Mouse (Mus musculus) lung, embryonic 14.5 days (tissue): ENCODE data around the gene Klhdc3. TPM values are rescaled to one million over a fixed set of nuclear protein-coding genes. Genes with fewer than 3 reads are reported as not detected.

Experiments
- ATAC-seq: fragments of 200-750 bp; cut with Nextera tagmentation; 2 replicates; pipeline ENCODE4 v1.8.0; 2017; ENCODE audit warnings: mild to moderate bottlenecking, moderate TSS enrichment, moderate library complexity; ENCODE audit not compliant: insufficient read depth
- DNase-seq: peaks from one replicate; pipeline ENCODE4 v3.0.0-alpha.2; 2015
- H3K27ac ChIP-seq: fragments of 300-500 bp; sonication (generic); 2 replicates; pipeline ENCODE4 v1.5.1; 2014; ENCODE audit warnings: low read depth, mild to moderate bottlenecking, moderate library complexity
- H3K27me3 ChIP-seq: fragments of 300-500 bp; sonication (generic); 2 replicates; pipeline ENCODE4 v1.6.1; 2014; ENCODE audit warnings: low read length, control low read depth; ENCODE audit not compliant: insufficient read depth
- H3K36me3 ChIP-seq: fragments of 300-500 bp; sonication (generic); 2 replicates; pipeline ENCODE4 v1.6.1; 2014; ENCODE audit warnings: control low read depth; ENCODE audit not compliant: insufficient read depth
- H3K4me1 ChIP-seq: fragments of 300-500 bp; sonication (generic); 2 replicates; pipeline ENCODE4 v1.6.1; 2014; ENCODE audit warnings: antibody characterized with exemption, control low read depth; ENCODE audit not compliant: insufficient read depth
- H3K4me2 ChIP-seq: fragments of 300-500 bp; sonication (generic); 2 replicates; pipeline ENCODE4 v1.6.1; 2014; ENCODE audit warnings: mild to moderate bottlenecking
- H3K4me3 ChIP-seq: fragments of 300-500 bp; sonication (generic); 2 replicates; pipeline ENCODE4 v1.5.1; 2014; ENCODE audit warnings: low read depth, low read length
- H3K9ac ChIP-seq: fragments of 300-500 bp; sonication (generic); 2 replicates; pipeline ENCODE4 v1.6.1; 2014
- H3K9me3 ChIP-seq: fragments of 300-500 bp; sonication (generic); 2 replicates; pipeline ENCODE4 v1.6.1; 2016; ENCODE audit warnings: low read depth, low read length, control low read depth
- CTCF ChIP-seq: IDR thresholded peaks from 2 replicates; pipeline ENCODE4 v1.5.1; 2016; ENCODE audit warnings: antibody characterized with exemption, low read depth
- WGBS: fragments of 180-500 bp; shearing (Covaris S2); extraction: QIAGEN DNeasy Blood & Tissue Kit; methylation state at CpG from one replicate; pipeline ENCODE4 v1.1.7; 2014; 5-methylcytosine and 5-hydroxymethylcytosine counted together
- polyA plus RNA-seq: library from polyadenylated mRNA; unstranded; fragments of >200 nt; fragmentation: Nextera tagmentation; extraction: Ambion mirVana; gene quantifications from 2 replicates; pipeline ENCODE4 v1.2.1, GENCODE M21; 2014

Gene Klhdc3
- polyA plus RNA-seq, 1 experiment from 2014 or later = 111 TPM

DNA sequence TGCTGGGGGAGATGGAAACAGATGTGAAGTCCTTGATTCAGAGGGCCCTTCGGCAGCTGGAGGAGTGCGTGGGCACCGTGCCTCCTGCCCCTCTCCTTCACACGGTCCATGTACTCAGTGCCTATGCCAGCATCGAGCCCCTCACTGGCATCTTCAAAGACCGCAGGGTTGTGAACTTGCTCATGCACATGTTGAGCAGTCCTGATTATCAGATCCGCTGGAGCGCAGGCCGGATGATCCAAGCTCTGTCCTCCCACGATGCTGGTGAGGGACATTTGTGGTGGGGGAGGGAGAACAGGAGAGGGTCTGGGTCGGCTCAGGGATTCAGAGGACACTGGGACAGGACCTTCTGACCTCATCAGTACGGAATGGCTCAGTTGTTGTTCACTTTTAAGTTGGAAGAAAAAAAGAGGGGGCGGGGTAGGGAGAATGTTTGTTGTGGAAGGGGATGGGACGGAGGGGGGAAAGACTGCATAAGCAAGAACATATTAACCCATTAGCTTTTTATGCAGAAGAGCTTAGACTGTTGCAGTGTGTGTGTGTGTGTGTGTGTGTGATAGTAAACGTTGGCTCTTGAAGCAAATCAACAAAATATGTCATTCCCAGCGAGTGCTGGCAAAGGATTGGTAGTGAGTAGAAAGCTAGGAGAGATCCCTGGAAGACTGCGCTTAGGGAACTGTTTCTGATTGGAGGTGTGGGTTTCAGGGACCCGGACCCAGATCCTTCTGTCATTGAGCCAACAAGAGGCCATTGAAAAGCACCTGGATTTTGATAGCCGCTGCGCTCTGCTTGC, 28.8 kb downstream of the Klhdc3 start:
- Histone ChIP-seq H3K36me3 (peaks cover 61% of the 10 kb centered on the region), H3K27me3 (no peaks in the 10 kb centered on the region), H3K9ac (peak overlapping the region; percentile 89), H3K9me3 (no peaks in the 10 kb centered on the region), H3K4me3 (peak overlapping the region; percentile 75), H3K4me1 (peaks cover 8% of the 10 kb centered on the region), H3K27ac (no peak overlapping the region; the same call in 1 of the 2 replicates), H3K4me2 (peak overlapping the region; percentile 88)
- no peak for ATAC-seq
- TF ChIP-seq CTCF = no peak
- 60% methylated on average over 20 of the region's 20 CpGs for WGBS
- no peak for DNase-seq

DNA sequence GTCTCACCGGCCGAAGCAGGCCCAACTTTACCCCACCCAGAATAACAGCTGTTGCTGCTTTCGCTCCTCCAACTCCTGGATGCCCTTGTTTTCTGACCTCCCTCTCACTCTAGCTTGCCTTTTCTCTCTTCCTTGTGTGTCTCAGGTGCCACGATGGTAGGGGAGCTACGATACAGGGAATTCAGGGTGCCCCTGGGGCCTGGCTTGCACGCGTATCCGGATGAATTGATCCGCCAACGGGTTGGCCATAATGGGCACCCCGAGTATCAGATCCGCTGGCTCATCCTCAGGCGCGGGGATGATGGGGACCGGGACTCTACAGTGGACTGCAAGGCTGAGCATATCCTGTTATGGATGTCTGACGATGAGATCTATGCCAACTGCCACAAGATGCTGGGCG, 29.4 kb downstream of the Klhdc3 start:
- H3K4me1 ChIP-seq = peaks cover 12% of the 10 kb centered on the region
- ATAC-seq (no peak), DNase-seq (no peak)
- TF ChIP-seq CTCF = no peak
- H3K36me3 ChIP-seq = peaks cover 55% of the 10 kb centered on the region
- no peaks in the 10 kb centered on the region for H3K9me3 ChIP-seq
- H3K27me3 ChIP-seq = no peaks in the 10 kb centered on the region
- H3K4me2 ChIP-seq = peak overlapping the region; percentile 88
- peak overlapping the region; percentile 89 for H3K9ac ChIP-seq
- H3K4me3 ChIP-seq = peak overlapping the region; percentile 75
- WGBS = 65% methylated on average over 17 of the region's 17 CpGs
- H3K27ac ChIP-seq = peak overlapping the region; percentile 98

DNA sequence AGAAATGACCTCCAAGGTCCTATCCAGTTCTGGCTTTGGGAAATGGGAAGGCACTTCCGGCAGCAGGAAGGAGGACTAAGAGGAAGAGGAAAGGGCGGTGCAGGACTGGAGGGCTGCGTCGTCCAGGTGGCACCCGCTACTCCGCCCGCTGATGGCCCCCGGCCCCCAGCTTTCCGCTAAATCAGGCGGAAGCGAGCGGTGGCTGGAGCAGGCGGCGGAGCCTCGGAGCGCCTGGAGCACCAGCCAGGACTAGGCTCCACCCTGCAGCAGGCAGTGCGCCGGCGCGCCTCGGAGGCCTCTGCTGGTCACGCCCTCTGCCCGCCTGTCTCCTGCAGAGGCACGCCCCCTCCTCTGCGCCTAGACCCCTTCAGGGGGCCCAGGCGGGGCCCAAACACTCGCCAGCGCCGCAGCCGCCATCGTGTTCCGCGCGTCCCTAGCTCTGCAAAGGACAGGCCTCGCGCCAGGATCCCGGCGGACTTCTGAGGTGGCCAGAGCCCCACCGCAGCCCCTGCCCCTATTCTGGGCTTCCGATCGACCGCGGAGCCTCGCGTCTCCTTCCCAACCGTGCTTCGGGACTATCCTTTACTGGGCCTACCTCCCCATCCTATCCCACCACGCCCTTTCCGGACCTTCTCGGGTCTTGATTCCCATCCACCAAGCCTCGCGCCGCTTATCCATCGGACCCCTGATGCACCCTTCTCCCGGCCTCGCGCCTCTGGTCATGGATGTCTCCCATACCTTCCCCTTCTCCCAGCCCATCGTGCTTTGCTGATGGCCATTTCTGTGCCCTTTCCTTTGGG, 30.3 kb downstream of the Klhdc3 start, which contains the start of gene Cul7:
Cul7 (plus strand) TSS at position 106 of the 800 bp plus-strand sequence.
- Histone ChIP-seq H3K9ac (peak within 1 kb of the TSS; percentile 89), H3K27ac (peak within 1 kb of the TSS; percentile 98), H3K36me3 (peaks cover 46% of the 10 kb centered on the region), H3K27me3 (no peaks in the 10 kb centered on the region), H3K4me2 (peak within 1 kb of the TSS; percentile 88), H3K4me3 (peak within 1 kb of the TSS; percentile 75), H3K4me1 (peaks cover 12% of the 10 kb centered on the region), H3K9me3 (no peaks in the 10 kb centered on the region)
- ATAC-seq = peak; percentile 95
- TF ChIP-seq CTCF = no peak
- peak; percentile 97 for DNase-seq
- under 1% methylated on average over 56 of the region's 58 CpGs for WGBS

DNA sequence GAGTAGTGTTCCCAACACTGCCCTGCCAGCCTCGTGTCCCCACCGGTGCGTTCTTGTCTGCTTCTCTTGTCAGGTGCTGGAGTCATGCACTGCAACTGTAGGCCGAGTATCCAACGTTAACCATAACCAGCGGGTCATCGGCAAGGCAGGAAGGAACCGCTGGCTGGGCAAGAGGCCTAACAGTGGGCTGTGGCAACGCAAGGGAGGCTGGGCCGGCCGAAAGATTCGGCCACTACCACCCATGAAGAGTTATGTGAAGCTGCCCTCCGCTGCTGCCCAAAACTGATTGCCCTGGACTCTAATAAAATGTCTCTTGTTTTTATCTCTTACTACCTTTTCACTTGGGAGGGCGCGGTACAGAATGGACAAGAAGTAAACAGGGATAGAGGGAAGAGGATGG, 30.9 kb downstream of the Klhdc3 start:
- Histone ChIP-seq H3K27ac (peak overlapping the region; percentile 98), H3K9me3 (no peaks in the 10 kb centered on the region), H3K9ac (peak overlapping the region; percentile 89), H3K4me1 (peaks cover 12% of the 10 kb centered on the region), H3K27me3 (no peaks in the 10 kb centered on the region), H3K36me3 (peaks cover 41% of the 10 kb centered on the region), H3K4me2 (peak overlapping the region; percentile 88), H3K4me3 (peak overlapping the region; percentile 75)
- no peak for ATAC-seq
- DNase-seq = no peak
- WGBS = 25% methylated on average over 15 of the region's 15 CpGs
- TF ChIP-seq CTCF = no peak

DNA sequence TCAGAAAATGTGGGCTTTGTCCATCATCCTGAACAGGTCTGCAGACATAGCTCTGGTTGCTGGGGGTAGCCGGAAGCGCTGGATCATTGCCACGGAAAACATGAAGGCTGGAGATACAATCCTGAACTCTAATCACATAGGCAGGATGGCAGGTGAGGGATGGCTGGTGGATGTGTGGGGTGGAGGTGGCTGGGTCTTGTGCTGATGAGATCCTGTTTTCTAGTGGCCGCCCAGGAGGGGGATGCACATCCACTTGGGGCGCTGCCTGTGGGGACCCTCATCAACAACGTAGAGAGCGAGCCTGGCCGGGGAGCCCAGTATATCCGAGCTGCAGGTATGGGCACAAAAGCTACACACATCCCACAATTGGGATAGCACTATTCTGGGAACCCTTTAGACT, 32.3 kb downstream of the Klhdc3 start:
- WGBS = 92% methylated on average over 9 of the region's 9 CpGs
- ATAC-seq (no peak), DNase-seq (no peak)
- Histone ChIP-seq H3K36me3 (peaks cover 28% of the 10 kb centered on the region), H3K9me3 (no peaks in the 10 kb centered on the region), H3K4me3 (no peak overlapping the region), H3K27me3 (no peaks in the 10 kb centered on the region), H3K4me1 (peaks cover 12% of the 10 kb centered on the region), H3K4me2 (no peak overlapping the region), H3K9ac (no peak overlapping the region), H3K27ac (no peak overlapping the region)
- no peak for TF ChIP-seq CTCF

DNA sequence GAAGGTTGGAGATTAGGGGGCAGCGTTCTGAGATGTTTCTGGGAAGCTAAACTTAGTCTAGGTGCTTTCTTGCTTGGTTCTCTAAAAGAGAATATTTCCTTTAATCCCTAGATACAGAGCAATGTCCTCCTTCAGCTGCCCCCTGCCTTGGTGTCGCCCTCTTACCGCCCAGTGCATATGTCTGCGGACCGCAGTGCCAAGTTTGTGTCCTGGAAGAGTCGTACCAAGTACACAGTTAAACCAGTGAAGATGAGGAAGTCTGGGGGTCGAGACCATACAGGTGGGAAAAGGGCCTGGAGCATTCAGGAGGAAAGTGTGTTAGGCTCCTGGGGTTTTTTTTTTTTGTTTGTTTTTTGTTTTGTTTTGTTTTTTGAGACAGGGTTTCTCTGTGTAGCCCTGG, 33.4 kb downstream of the Klhdc3 start:
- no peak for TF ChIP-seq CTCF
- DNase-seq (no peak), ATAC-seq (no peak)
- peaks cover 12% of the 10 kb centered on the region for H3K4me1 ChIP-seq
- 85% methylated on average over 7 of the region's 7 CpGs for WGBS
- H3K9ac ChIP-seq = no peak overlapping the region
- peak overlapping the region; percentile 83 for H3K4me2 ChIP-seq
- H3K9me3 ChIP-seq = no peaks in the 10 kb centered on the region
- H3K36me3 ChIP-seq = peaks cover 16% of the 10 kb centered on the region
- H3K27ac ChIP-seq = no peak overlapping the region
- H3K27me3 ChIP-seq = no peaks in the 10 kb centered on the region
- H3K4me3 ChIP-seq = 0 out of 2 replicates have a peak overlapping the region, but pooled peaks have one; percentile 79

DNA sequence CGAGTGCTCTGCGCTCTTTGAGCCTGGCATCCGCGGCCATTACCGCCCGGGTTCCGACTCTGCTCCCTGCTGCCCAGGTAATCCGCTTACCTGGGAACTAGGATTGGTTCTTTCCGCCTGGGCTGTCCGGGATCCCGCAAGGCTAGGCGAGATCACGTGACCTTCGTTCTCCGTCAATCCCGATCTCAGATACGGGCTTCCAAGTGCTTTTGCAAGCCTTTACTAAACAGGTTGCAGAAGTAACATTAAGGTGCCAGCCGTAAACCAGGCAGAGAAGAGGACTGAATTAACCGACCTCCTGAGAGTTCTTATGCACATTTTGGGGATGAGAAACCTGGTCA, 34.4 kb downstream of the Klhdc3 start:
- peak overlapping the region; percentile 79 for H3K9ac ChIP-seq
- ATAC-seq = no peak
- no peaks in the 10 kb centered on the region for H3K9me3 ChIP-seq
- WGBS = under 1% methylated on average over 19 of the region's 19 CpGs
- peak overlapping the region; percentile 83 for H3K4me2 ChIP-seq
- peaks cover 6% of the 10 kb centered on the region for H3K4me1 ChIP-seq
- no peak for DNase-seq
- H3K4me3 ChIP-seq = peak overlapping the region; percentile 79
- no peak for TF ChIP-seq CTCF
- H3K27ac ChIP-seq = peak overlapping the region; percentile 75
- no peaks in the 10 kb centered on the region for H3K27me3 ChIP-seq
- H3K36me3 ChIP-seq = peaks cover 21% of the 10 kb centered on the region
